Mouse (Mus musculus) layer of hippocampus, postnatal 25 days (tissue): ENCODE results near the gene Tln1. TPM values are rescaled to one million over a fixed set of nuclear protein-coding genes. Genes with fewer than 3 reads are reported as not detected.
A peak's percentile ranks its signal among the peaks of the same experiment; 100 is the strongest.
"Not testable (repeated sequence)": the region's sequence is repeated elsewhere in the genome, so short reads cannot be mapped to it uniquely, and the experiment has no call there.

Experiments used
- DNase-seq, 2 experiments: peaks; one replicate each; pipeline ENCODE4 v3.0.0; 2022; ENCODE audit warnings: mixed read lengths in 2 of 2, low spot score in 1 of 2; ENCODE audit errors: extremely low spot score in 1 of 2
- total RNA-seq, 2 experiments: library from RNA; stranded (reverse); gene quantifications; 2 replicates each; pipeline ENCODE4 v1.2.3; 2021

Tln1 gene
- total RNA-seq, 2 experiments from 2014 or later, result 40.9 to 47.3 TPM

DNA sequence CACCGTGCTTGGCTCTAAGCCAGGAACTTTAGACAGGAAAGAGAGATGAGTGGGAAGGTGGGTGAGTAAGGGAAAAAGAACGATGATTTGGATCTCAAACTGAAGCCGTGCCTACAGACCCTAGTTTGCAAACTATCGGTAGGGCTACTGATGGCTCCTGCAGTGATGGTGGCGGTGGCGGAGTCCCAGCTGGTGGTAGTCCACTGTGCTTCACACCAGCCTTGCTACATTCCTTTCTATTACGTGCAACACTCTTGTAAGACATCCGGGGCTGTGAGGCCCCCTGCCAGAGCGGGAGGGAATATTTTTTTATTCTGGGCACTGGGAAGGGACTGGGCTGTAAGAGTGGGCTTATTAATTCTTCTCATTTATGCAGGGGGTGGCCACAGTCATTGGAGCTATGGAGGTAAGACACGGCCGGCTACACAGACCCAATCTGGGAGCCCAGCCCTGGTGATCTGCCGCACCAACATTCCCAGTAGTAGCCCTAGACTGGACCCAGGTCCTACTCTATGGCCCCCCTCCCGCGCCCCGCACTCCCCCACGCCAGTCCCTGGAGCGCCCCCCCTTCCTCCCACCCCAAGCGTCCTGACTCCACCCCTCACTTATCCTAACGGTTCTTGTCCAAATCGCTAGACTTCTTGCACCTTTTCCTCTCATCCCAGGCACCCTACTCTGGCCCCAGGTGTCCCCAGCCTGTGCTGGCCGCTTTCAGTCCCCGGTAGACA, 54.4 kb downstream of the Tln1 start:
- DNase-seq, result no peak

DNA sequence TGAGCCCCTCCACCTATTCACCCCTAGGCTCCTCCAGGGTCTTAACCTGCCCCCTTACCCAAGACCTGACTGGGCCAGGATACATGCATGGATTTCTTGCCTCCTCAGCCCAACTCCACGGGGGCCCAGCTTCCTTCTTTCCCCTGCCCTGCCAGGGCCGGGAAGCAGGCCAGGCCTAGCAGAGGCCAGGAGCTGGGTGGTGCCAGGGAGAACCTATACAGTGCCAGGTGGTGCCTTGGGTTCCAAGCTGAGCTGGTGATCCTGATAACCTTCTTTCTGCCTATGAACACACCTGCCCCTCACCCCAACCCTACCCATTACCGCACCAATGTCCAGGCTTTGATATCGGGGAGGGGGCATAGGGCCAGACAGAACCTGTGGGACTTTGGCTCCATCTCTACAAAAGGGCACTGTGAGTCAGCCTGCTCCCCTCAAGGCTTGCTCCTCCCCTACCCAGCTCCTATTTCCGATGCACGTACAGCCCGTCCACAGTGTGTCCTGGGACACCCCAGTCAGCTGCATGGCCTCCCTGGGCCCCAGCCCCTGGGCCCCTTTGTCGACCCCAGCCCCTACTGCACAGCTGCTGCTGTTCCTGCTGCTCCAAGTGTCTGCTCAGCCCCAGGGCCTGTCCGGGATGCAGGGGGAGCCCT, 55.8 kb downstream of the Tln1 start, which contains the start of gene Car9:
Car9 (plus strand) TSS at position 431 of the 650 bp plus-strand sequence.
- DNase-seq, result no peak

DNA sequence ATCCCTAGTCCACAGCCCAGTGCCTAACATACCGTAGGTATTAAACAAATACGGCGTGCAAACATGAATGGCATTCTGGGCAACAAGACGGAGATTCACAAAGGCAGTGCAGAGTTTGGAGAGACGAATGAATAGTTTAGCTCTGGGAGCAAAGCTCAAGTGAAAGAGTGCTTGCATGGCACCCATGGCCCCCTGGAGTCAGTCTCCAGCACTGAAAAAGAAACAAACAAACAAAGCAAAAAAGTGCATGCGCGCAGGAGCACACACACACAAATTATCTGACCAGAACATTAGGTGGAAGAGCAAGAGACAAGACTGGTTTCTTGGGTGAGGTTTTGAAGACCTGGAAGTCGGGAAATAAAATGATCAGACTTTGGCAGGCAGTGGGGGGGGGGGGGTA, 56.4 kb downstream of the Tln1 start:
- DNase-seq, result no peak

DNA sequence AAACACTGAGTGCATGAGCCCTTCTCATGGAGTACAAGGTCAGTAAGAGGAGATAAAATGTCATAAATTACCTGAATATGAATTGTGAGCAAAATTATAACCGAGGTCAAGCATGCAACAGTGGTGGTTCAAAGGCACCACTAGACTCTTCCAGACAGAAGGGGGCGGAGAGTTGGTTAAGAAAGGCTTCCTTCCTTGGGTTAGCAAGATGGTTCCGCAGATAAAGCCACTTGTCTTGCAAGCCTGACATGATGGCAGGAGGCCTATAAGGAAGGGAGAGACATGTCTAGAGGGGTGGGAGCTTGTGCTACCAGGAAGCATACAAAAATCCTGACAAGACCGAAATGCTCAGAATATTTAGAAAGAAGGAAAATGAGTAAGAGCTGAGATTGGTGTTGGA, 58.2 kb downstream of the Tln1 start:
- DNase-seq, result no peak

DNA sequence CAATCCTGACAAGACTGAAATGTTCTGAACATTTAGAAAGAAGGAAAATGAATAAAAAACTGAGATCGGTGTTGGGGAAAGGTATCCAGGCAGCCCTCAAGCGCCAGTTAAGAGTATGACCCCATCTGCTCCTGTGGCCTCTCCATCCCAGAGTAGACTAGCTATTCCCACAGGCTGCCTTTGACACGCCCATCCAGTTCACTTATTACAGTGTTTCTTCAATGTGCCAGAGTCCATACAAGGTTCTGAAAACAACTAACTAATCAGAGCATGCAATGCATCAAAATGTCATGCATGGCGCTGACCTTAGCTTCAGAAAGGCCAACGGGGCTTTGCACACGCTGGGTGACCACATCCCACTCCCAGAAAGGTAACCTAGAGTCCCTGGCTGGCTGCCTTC, 59.0 kb downstream of the Tln1 start:
- no peak for DNase-seq

DNA sequence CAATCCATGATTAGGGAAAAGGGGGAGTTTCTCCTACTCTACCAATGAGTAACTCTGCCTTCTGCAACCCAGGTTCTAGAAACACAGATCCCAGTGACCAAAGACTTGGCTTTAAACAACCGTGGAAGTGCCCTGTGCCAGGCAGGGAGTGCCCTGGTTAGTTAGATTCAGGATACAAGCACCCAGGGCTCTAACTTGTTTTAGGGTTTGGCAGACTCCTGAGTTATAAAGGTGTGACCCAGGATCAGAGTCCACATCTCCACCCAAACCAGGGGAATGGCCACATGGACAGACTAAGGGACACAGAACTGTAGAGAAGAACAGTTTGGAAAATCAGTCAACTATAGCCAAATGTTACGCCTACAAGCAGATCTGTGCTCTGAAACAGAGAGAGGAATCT, 59.5 kb downstream of the Tln1 start:
- DNase-seq, result no peak

DNA sequence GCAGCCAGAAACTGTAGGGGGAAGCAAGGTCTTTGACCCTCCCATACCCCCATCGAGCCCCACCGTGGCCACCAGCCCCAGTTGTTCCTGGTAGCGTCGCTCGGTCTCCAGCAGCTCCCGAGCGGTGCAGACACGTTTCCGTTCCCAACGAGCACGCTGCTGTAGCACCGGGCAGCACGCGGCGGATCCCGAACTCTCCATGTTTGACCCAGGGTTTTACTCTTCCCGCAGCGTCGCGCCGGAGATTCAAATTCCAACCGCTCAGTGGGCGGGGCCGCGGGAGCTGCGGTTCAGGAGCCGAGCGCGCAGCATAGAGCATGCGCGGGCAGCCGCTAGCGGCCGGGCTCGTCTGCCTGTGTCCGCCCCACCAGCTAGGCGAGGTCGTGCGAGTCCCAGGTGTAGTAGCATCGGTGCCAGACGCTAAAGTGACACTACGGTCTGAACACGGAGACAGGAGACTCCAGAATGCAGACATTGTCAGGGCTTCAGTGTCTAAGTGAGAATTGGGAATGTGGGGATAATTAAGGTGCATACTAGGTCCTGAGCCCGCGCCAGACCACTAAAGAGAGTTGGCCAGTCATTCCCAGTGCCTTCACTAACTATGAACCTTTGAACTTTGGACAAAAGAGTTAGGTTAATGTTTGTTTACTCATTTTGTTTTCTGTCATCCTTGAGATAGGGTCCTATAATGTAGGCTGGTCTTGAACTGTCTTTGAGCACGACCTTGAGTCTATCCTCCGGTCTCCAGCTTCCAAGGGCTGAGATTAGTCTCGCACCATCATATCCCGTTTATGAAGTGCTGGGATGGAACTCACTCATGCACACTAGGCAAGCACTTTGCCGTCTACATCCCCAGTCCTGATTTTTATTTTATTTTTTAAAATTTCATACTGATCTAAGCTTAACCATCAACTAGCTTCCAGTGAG, 62.8 kb downstream of the Tln1 start, which contains the start of gene Arhgef39:
Arhgef39 (minus strand) TSS at position 289 of the 927 bp plus-strand sequence.
- peak; percentile 42 to 69 for DNase-seq

DNA sequence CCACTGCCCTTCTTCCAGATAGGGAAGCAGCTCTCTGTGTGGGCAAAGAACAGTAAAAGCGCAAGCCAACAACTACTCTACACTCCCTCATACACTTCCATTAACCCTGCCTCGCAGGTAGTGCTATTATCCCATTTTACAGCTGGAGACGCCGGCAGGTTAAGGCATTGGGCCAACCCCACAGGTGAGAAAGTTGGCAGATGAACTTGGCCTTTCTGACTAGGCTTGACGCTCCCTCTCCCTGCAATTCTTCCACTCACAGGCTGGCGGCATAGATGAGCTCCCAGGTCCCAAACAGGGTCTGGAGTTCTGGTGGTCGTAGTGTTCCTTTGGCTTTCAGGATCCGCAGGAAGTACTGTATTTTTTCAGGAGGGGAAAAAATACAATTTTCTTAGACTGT, 63.5 kb downstream of the Tln1 start:
- no peak for DNase-seq

DNA sequence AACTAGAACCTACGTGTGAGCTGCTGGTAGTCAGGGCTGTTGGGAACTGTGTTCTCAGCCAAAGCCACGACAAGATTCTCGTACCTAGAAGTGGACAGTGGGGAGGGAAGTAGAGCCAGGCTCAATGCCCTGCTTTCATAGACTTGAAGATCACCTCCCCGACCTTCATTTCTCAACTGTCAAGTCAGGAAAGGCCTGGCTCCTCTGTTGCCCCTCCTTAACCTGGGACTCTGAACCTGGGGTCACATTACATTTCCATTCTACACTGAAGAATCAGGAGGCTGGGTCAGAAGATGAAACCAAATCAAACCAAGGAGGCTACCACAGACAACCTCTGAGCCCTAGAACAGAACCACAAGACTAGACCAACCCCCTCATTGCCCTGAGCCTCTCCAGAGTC, 64.5 kb downstream of the Tln1 start:
- no peak for DNase-seq

DNA sequence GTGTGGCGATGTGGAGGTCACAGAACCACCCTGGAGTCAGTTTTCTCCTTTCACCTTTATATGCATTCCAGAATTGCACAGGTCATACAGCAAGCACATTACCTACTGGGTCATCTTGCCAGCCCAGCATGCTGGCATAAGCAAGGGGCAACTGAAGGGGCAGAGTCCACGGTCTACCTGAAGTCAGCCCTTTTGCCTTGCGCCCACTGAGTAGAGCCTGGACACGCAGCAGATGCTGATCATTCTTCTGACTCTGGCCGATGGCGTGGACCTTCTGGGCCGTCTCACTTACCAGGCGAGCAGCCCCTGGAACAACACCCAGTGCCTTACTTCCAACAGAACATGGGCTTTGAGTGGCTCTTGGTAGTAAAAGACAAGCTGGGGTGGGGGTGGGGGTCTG, 65.1 kb downstream of the Tln1 start:
- DNase-seq, result no peak

DNA sequence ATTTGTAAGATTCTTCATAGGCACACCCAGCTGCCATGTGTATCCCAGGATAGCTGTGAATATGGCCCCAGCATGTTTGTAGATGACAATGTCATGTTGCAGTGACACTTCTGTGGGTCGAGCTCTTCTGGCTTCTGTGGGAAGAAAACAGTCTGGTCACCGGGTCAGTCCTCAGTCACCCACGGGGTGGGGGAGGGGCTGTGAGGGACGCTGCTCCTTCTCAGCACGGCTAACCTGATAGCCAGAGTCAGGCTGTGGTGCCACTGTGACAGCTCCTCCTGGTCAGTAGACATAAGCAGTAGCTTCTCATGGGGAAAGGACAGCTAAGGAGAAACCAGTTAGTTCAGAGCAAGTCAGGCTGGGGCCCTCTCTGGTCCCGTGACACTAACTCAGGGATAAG, 65.9 kb downstream of the Tln1 start:
- DNase-seq, result no peak

DNA sequence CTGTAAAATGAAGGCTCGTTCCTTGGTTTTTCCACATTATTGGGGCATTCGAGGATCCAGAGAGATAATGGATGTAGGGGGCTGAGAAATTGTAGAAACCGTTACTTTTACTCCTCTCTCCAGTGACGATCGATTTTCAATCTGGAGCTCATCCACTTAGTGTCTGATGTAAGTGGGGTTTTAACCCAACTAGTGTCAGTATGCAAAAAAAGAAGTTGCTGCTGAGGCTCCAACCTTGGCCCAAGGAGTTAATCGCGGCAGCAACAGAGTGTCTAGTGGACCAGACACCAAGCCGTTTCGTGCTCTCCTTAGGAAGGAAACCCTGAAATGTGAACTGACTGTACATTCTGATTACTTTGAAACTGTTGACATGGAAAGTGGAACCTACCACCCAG, 68.6 kb downstream of the Tln1 start:
- no peak for DNase-seq

DNA sequence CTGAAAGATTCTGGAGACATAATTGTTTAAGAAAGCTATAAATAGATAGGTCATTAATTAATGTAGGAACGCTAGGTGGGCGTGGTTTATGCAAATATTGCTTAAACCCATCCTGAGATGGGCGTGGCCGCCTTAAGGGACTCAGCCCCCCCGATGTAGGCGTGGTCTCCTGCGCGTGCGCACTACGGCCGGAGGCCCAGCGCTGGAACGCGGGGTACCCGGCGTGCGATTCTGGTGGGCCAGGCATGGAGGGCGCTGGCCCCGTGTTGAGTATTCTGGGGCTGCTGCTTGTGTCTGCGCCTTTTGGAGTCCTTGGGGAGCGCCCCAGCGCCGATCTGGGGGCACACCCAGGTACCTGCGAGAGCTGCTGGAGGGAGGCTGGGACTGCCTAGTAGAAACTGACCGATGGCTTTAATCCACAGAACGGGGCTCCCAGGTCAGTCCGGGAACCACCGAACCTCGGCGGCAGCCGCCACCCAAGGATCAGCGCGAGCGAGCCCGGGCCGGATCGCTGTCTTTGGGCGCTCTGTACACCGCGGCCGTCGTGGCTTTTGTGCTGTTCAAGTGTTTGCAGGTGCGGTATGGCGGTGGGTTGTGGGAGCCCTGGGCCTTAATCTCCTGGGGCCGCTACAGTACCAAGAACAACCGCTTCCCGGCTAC, 69.2 kb downstream of the Tln1 start:
- peak; percentile 93 to 98 for DNase-seq

DNA sequence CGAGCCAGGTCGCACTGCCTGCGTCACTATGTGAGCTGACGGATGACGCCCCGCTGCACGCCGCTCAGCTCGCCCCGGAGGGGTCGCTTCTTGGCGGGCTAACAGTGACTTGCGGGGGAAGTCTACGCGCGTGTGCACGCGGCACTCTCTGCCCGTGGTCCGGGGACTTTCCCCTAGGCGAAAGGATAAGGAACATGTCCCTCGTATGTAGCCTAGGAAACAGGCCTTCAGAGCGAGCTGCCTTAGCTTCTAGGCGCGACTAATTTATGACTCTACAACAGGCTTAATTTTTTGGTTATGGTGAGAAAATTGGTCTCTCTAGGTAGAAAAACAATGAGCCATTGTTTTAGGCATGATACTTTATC, 69.7 kb downstream of the Tln1 start, which contains the start of gene Ccdc107:
Ccdc107 (plus strand) TSS at position 80 of the 365 bp plus-strand sequence.
- peak; percentile 73 to 84 for DNase-seq

DNA sequence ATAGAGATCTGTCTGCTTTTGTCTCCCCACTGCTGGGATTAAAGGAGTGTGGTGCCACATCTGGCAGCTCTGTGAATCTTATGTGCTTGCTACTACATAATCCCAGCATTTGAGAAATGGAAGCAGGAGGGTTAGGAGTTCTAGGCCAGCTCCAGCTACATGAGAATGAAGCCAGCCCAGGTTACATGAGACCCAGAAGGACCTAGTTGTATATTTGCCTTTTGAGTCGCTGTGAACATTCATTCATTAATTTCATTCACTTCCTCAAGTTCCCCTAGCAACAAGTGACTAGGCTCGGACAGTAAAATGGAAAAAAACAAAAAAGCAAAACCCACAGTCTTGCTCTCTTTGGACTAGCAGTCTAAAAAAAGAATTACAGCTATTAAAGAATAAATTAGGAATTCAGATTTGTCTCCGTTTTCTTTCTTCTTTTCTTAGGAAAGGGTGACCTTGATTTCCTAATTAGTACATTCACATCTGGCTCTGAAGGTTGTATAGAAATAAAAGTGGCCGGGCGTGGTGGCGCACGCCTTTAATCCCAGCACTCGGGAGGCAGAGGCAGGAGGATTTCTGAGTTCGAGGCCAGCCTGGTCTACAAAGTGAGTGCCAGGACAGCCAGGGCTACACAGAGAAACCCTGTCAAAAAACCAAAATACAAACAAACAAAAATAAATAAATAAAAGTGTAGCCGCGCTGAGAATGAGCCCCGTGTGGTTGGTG, 70.2 kb downstream of the Tln1 start:
- DNase-seq, result no peak

DNA sequence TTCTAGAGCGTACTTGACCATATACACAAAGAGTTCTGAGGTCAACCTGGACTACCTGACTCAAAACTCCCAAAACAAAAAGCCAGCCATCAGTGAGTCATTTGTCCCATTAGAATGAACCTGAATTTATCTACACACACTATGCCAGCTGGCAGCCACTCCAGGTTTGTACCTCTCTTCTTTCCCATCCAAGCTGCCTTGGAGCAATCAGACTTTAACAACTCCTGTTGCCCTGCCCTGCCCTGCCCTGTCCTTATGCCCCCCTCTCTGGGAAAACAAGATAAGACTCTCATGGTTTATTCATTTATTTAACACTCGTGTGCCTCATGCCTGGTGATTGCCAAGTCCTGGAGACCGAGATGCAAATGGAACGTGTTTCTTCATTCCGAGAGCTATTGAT, 71.7 kb downstream of the Tln1 start:
- DNase-seq, result no peak

DNA sequence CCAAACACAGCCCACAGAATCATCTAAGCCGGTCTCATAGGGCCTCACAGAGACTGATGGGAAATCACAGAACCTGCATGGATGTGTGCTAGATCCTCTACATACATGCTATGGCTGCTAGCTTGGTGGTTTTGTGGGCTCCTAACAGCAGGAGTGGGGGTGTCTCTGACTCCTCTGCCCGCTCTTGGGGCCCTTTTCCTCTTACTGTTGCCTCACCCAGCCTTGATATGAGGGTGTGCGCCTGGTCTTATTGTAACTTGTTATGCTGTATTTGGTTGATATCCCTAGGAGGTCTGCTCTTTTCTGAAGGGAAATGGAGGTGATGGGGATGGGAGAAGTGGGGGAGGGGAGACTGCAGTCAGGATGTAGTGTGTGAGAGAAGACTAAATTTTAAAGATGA, 72.9 kb downstream of the Tln1 start:
- no peak for DNase-seq

DNA sequence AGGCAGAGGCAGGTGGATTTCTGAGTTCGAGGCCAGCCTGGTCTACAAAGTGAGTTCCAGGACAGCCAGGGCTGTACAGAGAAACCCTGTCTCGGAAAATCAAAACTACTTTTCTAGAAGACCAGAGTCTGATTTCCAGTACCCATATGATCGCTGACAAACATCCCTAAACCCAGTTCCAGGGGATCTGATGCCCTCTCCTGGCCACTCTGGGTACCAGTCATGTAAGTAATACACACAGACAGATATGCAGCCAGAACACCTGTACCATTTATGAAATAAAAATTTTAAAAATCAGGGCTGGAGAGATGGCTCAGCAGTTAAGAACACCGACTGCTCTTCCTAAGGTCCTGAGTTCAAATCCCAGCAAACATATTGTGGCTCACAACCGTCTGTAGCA, 76.8 kb downstream of the Tln1 start:
- not testable (repeated sequence) for DNase-seq

DNA sequence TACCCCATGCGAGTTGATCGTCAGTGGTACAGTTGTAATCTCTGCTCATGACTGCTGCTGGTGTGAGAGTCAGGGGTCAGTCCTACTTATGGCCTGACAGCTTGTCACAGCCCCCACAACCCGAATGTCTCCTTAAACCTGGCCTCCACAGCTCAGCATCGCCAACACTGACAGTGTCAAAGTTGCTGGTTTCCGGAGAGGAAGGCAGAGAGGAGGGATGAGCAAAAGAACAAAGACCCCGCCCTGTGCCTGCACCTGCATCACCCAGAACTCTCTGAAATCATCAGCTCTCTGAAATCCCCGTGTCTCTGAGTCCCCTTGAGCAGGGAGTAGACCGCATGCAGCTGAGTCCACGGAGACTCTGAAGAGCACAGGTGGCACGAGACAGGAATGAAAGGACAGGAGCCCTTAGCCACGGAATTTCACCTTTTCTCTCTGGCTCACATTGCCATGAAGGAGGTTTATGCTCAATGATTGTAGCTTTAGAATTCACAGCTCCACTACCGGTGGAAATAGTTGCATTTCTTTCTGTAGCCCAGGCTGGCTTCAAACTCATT, 78.9 kb downstream of the Tln1 start, which contains the start of gene Sit1:
Sit1 (minus strand) TSS at position 200 of the 557 bp plus-strand sequence.
- no peak for DNase-seq
